ENCODE assay signal across 11 mouse cellular contexts in genomic region chr5:21170898-21171297, GRCm38 (mm10). TPM values are rescaled to one million over a fixed set of nuclear protein-coding genes. Genes with fewer than 3 reads are reported as not detected.
A peak's percentile ranks its signal among the peaks of the same experiment; 100 is the strongest.
DNase-seq lines count a peak whose midpoint lies in the region; ATAC-seq and TF ChIP-seq lines count a peak whose summit lies in the region.
"Had no signal": no experiment of that assay in that cellular context is flagged by ENCODE, and none has a peak within 500 bp of the region (broad histone marks: within the 10 kb centered on the region; RNA-seq: fewer than 3 reads in every experiment).

No protein-coding gene starts in this region.

- H3K4me1 ChIP-seq in embryonic facial prominence, embryonic 14.5 days (ENCODE audit: control insufficient read depth, insufficient read depth, low read length): peaks cover 13% of the 10 kb centered on the region
- peaks cover 15% of the 10 kb centered on the region for H3K4me1 ChIP-seq in embryonic facial prominence, embryonic 10.5 days
- 0 out of 2 replicates have a peak, but pooled peaks cover 2% of the 10 kb centered on the region for H3K4me1 ChIP-seq in heart, postnatal 0 days (ENCODE audit: control insufficient read depth, insufficient read depth)
- peaks cover 4% of the 10 kb centered on the region; the same call in 1 of the 2 replicates for H3K4me1 ChIP-seq in lung, embryonic 15.5 days
- peaks cover 6% of the 10 kb centered on the region for H3K4me1 ChIP-seq in midbrain, embryonic 16.5 days (ENCODE audit: control insufficient read depth, insufficient read depth, low read length)

- no peak overlapping the region for H3K4me3 ChIP-seq in embryonic facial prominence, embryonic 14.5 days (ENCODE audit: low read depth, low read length)
- H3K4me3 ChIP-seq in embryonic facial prominence, embryonic 10.5 days: no peak overlapping the region
- no peak overlapping the region for H3K4me3 ChIP-seq in heart, postnatal 0 days (ENCODE audit: low read depth, low read length)
- no peak overlapping the region for H3K4me3 ChIP-seq in lung, embryonic 15.5 days
- H3K4me3 ChIP-seq in midbrain, embryonic 16.5 days (ENCODE audit: low read depth, low read length): no peak overlapping the region

- H3K4me2 ChIP-seq in embryonic facial prominence, embryonic 14.5 days (ENCODE audit: low read depth, low read length): no peak overlapping the region
- no peak overlapping the region for H3K4me2 ChIP-seq in heart, postnatal 0 days (ENCODE audit: low read depth, low read length)
- no peak overlapping the region for H3K4me2 ChIP-seq in lung, embryonic 15.5 days
- H3K4me2 ChIP-seq in midbrain, embryonic 16.5 days (ENCODE audit: low read length): no peak overlapping the region

- intact Hi-C loops in heart, postnatal 25 days (cut with DNase I): no loop called here

- no peaks in the 10 kb centered on the region for H3K27me3 ChIP-seq in embryonic facial prominence, embryonic 14.5 days (replicated peaks; ENCODE audit: control insufficient read depth, insufficient read depth, low read length)
- H3K27me3 ChIP-seq in embryonic facial prominence, embryonic 10.5 days (replicated peaks; ENCODE audit: low read depth, poor library complexity, severe bottlenecking): no peaks in the 10 kb centered on the region
- no peaks in the 10 kb centered on the region for H3K27me3 ChIP-seq in heart, postnatal 0 days (ENCODE audit: control insufficient read depth, insufficient read depth, low read length)
- no peaks in the 10 kb centered on the region for H3K27me3 ChIP-seq in lung, embryonic 15.5 days
- no peaks in the 10 kb centered on the region for H3K27me3 ChIP-seq in midbrain, embryonic 16.5 days (ENCODE audit: control insufficient read depth, insufficient read depth, low read depth, low read length)

- H3K36me3 ChIP-seq in embryonic facial prominence, embryonic 14.5 days (ENCODE audit: control insufficient read depth, insufficient read depth, low read length): no peaks in the 10 kb centered on the region
- no peaks in the 10 kb centered on the region for H3K36me3 ChIP-seq in embryonic facial prominence, embryonic 10.5 days (replicated peaks)
- H3K36me3 ChIP-seq in heart, postnatal 0 days (replicated peaks; ENCODE audit: control insufficient read depth, insufficient read depth, low read length): no peaks in the 10 kb centered on the region
- H3K36me3 ChIP-seq in lung, embryonic 15.5 days: no peaks in the 10 kb centered on the region
- no peaks in the 10 kb centered on the region for H3K36me3 ChIP-seq in midbrain, embryonic 16.5 days (ENCODE audit: control insufficient read depth, insufficient read depth, low read length)

- ATAC-seq in embryonic facial prominence, embryonic 14.5 days (ENCODE audit: low read depth): no peak
- 0 out of 2 replicates have a peak, but pooled peaks have one; percentile 13 for ATAC-seq in heart, postnatal 0 days (ENCODE audit: insufficient read depth, low read depth)
- ATAC-seq in lung, embryonic 15.5 days (ENCODE audit: borderline replicate concordance, extremely low read depth, low FRiP score, low TSS enrichment): peak; percentile 56; the same call in 1 of the 2 replicates
- ATAC-seq in midbrain, embryonic 16.5 days: 0 out of 2 replicates have a peak, but pooled peaks have one; percentile 6

- no peak for TF ChIP-seq CTCF in heart, postnatal 0 days (IDR thresholded peaks at IDR 0.05; ENCODE audit: low read depth)

- H3K9me3 ChIP-seq in embryonic facial prominence, embryonic 14.5 days (ENCODE audit: control insufficient read depth, low read length): no peaks in the 10 kb centered on the region
- no peaks in the 10 kb centered on the region for H3K9me3 ChIP-seq in embryonic facial prominence, embryonic 10.5 days
- no peaks in the 10 kb centered on the region for H3K9me3 ChIP-seq in heart, postnatal 0 days (replicated peaks; ENCODE audit: control insufficient read depth, low read length)
- H3K9me3 ChIP-seq in lung, embryonic 15.5 days: no peaks in the 10 kb centered on the region
- H3K9me3 ChIP-seq in midbrain, embryonic 16.5 days (replicated peaks; ENCODE audit: control insufficient read depth, low read length, poor library complexity, severe bottlenecking): no peaks in the 10 kb centered on the region

- WGBS in embryonic facial prominence, embryonic 14.5 days: 55% methylated on average over 5 of the region's 5 CpGs
- 65% methylated on average over 5 of the region's 5 CpGs for WGBS in embryonic facial prominence, embryonic 10.5 days
- WGBS in heart, postnatal 0 days: 49% methylated on average over 5 of the region's 5 CpGs
- WGBS in lung, embryonic 15.5 days: 62% methylated on average over 5 of the region's 5 CpGs
- 55% methylated on average over 5 of the region's 5 CpGs for WGBS in midbrain, embryonic 16.5 days

- DNase-seq in embryonic facial prominence, embryonic 14.5 days (ENCODE audit: low spot score): no peak
- DNase-seq in embryonic facial prominence, embryonic 10.5 days (ENCODE audit: low spot score): no peak
- DNase-seq in heart, postnatal 0 days (ENCODE audit: low spot score): no peak
- DNase-seq in heart, postnatal 25 days (ENCODE audit: low spot score): no peak
- DNase-seq in lung, postnatal 4 days: no peak
- no peak for DNase-seq in cerebellum, postnatal 25 days
- DNase-seq: adrenal gland, postnatal 36 days; kidney, adult 8-10 months; thymus, adult 2 months had no signal

- TF ChIP-seq EP300 in heart, postnatal 0 days (IDR thresholded peaks at IDR 0.05; ENCODE audit: low read depth): peak; percentile 63; the same call in 1 of the 2 replicates

- H3K27ac ChIP-seq in embryonic facial prominence, embryonic 14.5 days (replicated peaks; ENCODE audit: low read depth, low read length): 0 out of 2 replicates have a peak overlapping the region, but pooled peaks have one; percentile 6
- no peak overlapping the region for H3K27ac ChIP-seq in embryonic facial prominence, embryonic 10.5 days (replicated peaks)
- H3K27ac ChIP-seq in heart, postnatal 0 days (ENCODE audit: low read depth): peak overlapping the region; percentile 46
- peak overlapping the region; percentile 63 for H3K27ac ChIP-seq in lung, embryonic 15.5 days
- H3K27ac ChIP-seq in midbrain, embryonic 16.5 days (ENCODE audit: low read length): 0 out of 2 replicates have a peak overlapping the region, but pooled peaks have one; percentile 5

- H3K9ac ChIP-seq in embryonic facial prominence, embryonic 14.5 days (ENCODE audit: low read depth, low read length): no peak overlapping the region
- no peak overlapping the region for H3K9ac ChIP-seq in heart, postnatal 0 days (replicated peaks; ENCODE audit: low read depth, low read length)
- no peak overlapping the region for H3K9ac ChIP-seq in lung, embryonic 15.5 days
- no peak overlapping the region for H3K9ac ChIP-seq in midbrain, embryonic 16.5 days (ENCODE audit: low read depth, low read length)

RNA-seq across cellular contexts. Expression of gene Gsap, which starts 15.2 kb away (rescaled TPM):
- polyA plus RNA-seq in embryonic facial prominence, embryonic 14.5 days (2014; fragmentation: Nextera tagmentation; extraction: Ambion mirVana): 3.6 and 4.2 TPM in 2 replicates
- 0.85 and 1.5 TPM in 2 replicates for polyA plus RNA-seq in embryonic facial prominence, embryonic 10.5 days (2016; fragmentation: Nextera tagmentation; extraction: Ambion mirVana)
- 2.0 and 2.8 TPM in 2 replicates for total RNA-seq in heart, postnatal 0 days (2014; rRNA removed; ENCODE audit: low replicate concordance)
- polyA plus RNA-seq in heart, postnatal 0 days (2015; fragmentation: Nextera tagmentation; extraction: Ambion mirVana): 0.99 and 1.4 TPM in 2 replicates
- total RNA-seq in heart, postnatal 25 days (2021): 1 to 10 TPM; 3.9 to 4.3 TPM
- 2.8 and 3.2 TPM in 2 replicates for polyA plus RNA-seq in lung, embryonic 15.5 days (2015; fragmentation: Nextera tagmentation; extraction: Ambion mirVana)
- polyA plus RNA-seq in midbrain, embryonic 16.5 days (2015; fragmentation: Nextera tagmentation; extraction: Ambion mirVana): 10.6 and 12.4 TPM in 2 replicates
